Mouse (Mus musculus) heart, postnatal 25 days (tissue): ENCODE results near the gene Tcf7l2. TPM values are rescaled to one million over a fixed set of nuclear protein-coding genes. Genes with fewer than 3 reads are reported as not detected.

Experiments
- DNase-seq: peaks from one replicate; pipeline ENCODE4 v3.0.0; 2022; ENCODE audit warnings: low spot score
- intact Hi-C: fragments of 180-260 bp; cut with DNase I; formaldehyde crosslinking; loops from one replicate; pipeline ENCODE4 v1.15.1; 2025
- total RNA-seq, 2 experiments: library from RNA; stranded (reverse); gene quantifications; 2 replicates each; pipeline ENCODE4 v1.2.3; 2021

Tcf7l2 gene
- total RNA-seq, 2 experiments from 2014 or later, result 14.6 to 14.7 TPM

GRCm38 (mm10) chr19:55809539-55809938 lies 67.9 kb downstream of the Tcf7l2 start:
- no peak for DNase-seq
- intact Hi-C loops, result loop anchor here (5.0 kb wide), 1 partner anchor 67 kb away; the partner anchor contains the start of gene Tcf7l2

- intact Hi-C loops, result no loop called here
- DNase-seq, result no peak
Measured at GRCm38 (mm10) chr19:55812236-55812635, 70.6 kb downstream of the Tcf7l2 start.

- DNase-seq, result no peak
- intact Hi-C loops, result no loop called here
Measured at GRCm38 (mm10) chr19:55815010-55815790, 73.6 kb downstream of the Tcf7l2 start.

GRCm38 (mm10) chr19:55816974-55817373 lies 75.4 kb downstream of the Tcf7l2 start:
- no peak for DNase-seq
- intact Hi-C loops, result no loop called here

- no peak for DNase-seq
- intact Hi-C loops, result no loop called here
Measured at GRCm38 (mm10) chr19:55820202-55820601, 78.6 kb downstream of the Tcf7l2 start.

GRCm38 (mm10) chr19:55825001-55825827 lies 83.6 kb downstream of the Tcf7l2 start:
- intact Hi-C loops, result no loop called here
- DNase-seq, result no peak

GRCm38 (mm10) chr19:55825951-55826507 lies 84.4 kb downstream of the Tcf7l2 start:
- intact Hi-C loops, result no loop called here
- DNase-seq, result no peak

- DNase-seq, result no peak
- intact Hi-C loops, result no loop called here
Measured at GRCm38 (mm10) chr19:55827613-55828259, 86.1 kb downstream of the Tcf7l2 start.

- DNase-seq, result no peak
- intact Hi-C loops, result no loop called here
Measured at GRCm38 (mm10) chr19:55830976-55831559, 89.4 kb downstream of the Tcf7l2 start.

- no peak for DNase-seq
- intact Hi-C loops, result no loop called here
Measured at GRCm38 (mm10) chr19:55832122-55832521, 90.5 kb downstream of the Tcf7l2 start.

- intact Hi-C loops, result no loop called here
- DNase-seq, result no peak
Measured at GRCm38 (mm10) chr19:55833807-55834385, 92.3 kb downstream of the Tcf7l2 start.

- intact Hi-C loops, result loop anchor here (5.0 kb wide), 1 partner anchor 45 kb away; no protein-coding TSS in a partner anchor
- DNase-seq, result no peak
Measured at GRCm38 (mm10) chr19:55836930-55837687, 95.5 kb downstream of the Tcf7l2 start.

- no peak for DNase-seq
- intact Hi-C loops, result loop anchor here (5.0 kb wide), 1 partner anchor 46 kb away; no protein-coding TSS in a partner anchor
Measured at GRCm38 (mm10) chr19:55837924-55838323, 96.3 kb downstream of the Tcf7l2 start.

GRCm38 (mm10) chr19:55838389-55839035 lies 96.9 kb downstream of the Tcf7l2 start:
- no peak for DNase-seq
- intact Hi-C loops, result loop anchor here (5.0 kb wide), 1 partner anchor 46 kb away; no protein-coding TSS in a partner anchor

- intact Hi-C loops, result loop anchor here (5.0 kb wide), 1 partner anchor 47 kb away; no protein-coding TSS in a partner anchor
- no peak for DNase-seq
Measured at GRCm38 (mm10) chr19:55839036-55839555, 97.5 kb downstream of the Tcf7l2 start.

GRCm38 (mm10) chr19:55840499-55841121 lies 99.0 kb downstream of the Tcf7l2 start:
- no peak for DNase-seq
- intact Hi-C loops, result no loop called here

GRCm38 (mm10) chr19:55842046-55842445 lies 100.4 kb downstream of the Tcf7l2 start:
- DNase-seq, result no peak
- intact Hi-C loops, result no loop called here
